Mouse (Mus musculus) Muller cell, postnatal 12 days (primary cell): ENCODE measurements around the gene Il18.

Experiments used
- DNase-seq: peaks from one replicate; pipeline ENCODE4 v3.0.0-alpha.2; 2015; ENCODE audit errors: inconsistent ontology term

Il18 gene

DNA sequence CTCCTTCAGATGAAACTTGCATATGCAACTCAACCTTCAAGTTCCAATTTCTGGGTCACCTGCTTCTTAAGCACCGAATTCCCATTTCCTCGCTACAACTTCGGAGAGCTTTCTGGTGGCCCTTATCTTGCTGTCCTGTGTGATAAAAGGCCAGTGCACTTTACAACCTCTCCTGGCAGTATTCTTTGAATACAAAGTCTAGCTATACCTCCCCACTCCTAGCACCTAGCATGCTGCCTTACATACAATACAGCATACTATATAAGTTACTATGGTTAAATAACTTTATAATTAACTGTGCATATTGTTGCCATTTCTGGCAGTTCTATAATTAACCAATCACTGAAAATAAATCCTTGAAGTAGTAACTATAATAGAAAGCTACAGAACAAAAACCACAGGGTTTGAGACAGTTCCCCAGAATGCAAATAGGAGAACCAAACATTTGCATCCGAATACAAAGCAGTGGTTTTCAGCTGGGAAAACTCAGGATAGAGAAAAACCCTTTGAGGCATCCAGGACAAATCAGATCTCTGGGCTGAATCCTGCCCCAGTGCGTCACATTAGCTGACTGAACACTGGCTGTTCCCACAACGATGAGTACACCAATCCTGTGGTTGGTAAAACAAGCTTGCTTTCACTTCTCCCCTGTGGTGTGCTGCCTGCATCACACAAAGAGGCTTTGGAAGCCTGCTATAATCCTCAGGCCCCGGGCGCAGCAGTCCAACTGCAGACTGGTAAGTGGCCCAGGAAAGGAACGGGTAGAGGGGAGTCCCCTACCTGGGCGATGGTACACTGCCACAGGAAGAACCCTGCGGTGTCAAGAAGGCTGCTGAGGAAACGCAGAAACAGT is at the start of gene Il18:
Gene Il18 (plus strand): TSS at position 587 of the 853 bp plus-strand sequence.
- DNase-seq: peak; percentile 88

DNA sequence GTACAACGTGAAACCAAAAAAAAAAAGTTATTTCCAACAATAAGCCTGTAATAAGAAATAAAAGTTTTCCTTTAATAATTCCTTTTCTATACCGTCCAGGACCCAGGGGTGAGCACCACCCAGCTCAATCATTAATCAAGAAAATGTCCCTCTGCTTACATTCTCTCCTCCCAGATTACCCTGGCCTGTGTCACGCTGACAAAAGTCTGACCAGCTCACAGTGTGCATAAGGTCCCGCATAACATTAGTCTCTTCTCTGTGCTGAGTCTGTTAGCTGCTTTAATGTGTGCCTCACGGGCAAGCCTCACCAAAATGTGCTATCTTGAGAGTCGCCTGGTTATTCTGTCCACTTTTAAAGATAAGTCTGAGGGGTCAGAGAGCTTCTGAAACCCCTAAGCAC is 49.2 kb upstream of the Il18 start:
- DNase-seq: no peak

DNA sequence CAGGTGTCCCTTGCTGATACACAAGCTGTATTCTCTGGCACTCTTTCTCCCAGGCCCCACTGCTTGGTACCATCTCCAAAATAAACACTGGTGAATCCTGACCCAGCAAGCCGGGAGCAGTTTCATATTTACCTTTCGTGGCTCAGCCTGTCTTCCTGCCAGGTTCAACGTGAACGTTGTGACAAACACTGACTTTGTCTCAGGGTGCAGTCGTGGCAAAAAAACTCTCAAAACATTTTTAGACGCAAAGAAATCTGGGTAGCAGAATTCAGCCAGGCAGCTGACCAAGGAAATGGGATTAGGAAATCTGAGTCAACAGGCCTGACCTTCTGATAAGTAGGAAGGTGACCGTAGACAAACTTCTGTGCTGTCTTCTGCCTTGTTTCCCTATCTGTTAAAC is 47.1 kb upstream of the Il18 start:
- no peak for DNase-seq

DNA sequence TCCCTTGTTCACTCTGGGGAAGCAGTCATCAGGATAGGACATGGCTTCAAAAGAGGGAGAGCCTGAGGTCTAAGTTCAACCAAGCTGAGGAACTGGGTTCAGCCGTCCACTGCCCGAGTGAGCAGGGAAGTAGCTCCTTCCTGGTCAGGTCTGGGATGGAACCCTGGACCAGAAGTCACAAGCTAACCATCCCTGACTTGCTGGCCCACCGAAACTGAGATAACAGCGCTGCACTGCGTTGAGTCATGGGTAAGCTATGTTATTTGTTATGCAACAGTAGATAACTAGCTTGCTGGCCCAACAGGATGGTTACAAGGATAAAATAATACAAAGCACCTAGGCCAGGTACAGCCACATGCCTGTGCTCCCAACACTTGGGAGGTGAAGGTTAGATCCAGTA is 39.2 kb upstream of the Il18 start:
- no peak for DNase-seq

DNA sequence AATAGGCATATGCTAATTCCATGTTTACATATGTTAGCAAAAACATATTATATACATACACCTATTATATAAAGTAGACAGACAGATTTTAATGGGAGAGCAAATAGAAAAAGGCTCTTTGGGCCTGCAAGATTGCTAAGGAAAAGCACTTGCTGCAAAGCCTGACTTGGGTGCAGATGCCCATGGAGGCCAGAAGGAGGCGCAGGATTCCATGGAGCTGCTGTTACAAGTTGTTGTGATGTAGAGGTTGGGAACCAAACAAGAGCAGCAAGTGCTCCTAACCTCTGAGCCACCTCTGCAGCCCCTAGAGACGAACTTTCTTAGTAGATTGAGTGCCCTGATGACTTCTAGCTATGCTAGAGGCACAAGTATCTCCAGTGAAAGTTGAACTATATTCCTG is 35.8 kb upstream of the Il18 start:
- no peak for DNase-seq

DNA sequence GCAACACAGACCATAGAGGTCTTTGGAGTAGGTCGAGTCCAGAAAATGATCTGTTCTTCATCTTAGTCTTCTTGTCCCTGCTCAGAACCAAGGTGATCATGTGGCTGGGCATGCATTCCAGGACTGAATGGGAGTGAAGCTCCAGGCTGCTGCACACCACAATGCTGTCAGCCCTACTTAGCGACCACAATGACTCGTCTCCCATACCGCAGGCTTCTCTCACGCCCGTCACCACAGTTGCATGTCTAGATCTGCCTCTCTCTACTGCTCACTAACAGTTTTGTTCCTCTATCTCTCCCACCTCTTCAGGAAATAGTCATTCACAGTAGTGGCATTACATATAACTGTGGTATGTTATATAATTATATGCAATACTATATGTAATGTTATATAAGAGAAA is 33.9 kb upstream of the Il18 start:
- DNase-seq: peak; percentile 40

DNA sequence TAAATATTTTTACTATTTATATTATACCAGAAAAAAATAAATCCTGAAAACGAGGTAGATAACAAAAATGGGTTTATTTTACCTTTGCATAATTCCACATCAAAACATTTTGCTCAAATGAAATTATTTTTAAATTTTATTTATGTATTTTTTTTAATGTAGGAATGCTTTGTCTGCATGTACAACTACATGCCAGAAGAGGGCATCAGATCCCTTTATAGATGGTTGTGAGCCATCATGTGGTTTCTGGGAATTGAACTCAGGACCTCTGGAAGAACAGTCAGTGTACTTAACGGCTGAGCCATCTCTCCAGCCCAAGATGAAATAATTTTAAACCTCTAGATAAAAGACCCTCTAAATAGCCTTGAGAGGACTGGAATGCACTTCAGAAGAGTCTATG is 33.1 kb upstream of the Il18 start:
- no peak for DNase-seq

DNA sequence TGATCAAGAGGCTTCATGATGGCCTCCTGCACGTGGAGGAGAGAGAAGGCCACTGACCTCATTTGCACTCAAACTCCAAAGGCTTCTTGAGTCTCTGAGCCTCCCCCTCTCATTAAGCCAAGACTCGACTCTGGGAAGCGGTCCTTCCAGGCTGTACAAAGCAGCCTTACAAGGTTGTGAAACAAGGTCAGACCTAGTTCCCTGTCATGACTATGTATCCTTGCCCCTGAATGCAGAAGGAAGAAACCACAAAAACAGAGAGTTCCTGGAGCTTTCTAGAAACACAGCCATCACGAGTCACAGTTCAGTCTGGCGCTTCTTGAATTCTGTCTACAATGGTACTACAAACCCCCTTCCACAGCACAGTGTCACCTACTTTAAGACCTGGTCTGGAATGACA is 32.1 kb upstream of the Il18 start:
- no peak for DNase-seq

DNA sequence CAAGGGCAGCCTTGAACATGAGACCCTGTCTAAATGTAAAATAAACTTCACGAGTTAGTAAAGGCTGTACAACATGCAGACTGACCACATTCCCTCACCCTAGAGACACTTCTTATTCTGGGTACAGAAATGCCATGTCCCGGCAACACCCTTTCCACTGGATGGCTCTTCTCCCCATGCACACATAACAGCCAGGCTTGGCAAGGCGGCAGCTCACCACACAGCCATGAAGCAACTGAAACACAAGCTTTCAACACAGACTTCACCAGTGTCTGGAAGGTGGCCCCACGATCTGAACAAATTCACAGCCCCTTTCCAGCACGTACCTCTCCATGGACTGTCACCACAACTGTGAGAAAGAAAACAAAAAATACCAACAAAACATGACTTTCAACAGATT is 29.7 kb upstream of the Il18 start:
- no peak for DNase-seq

DNA sequence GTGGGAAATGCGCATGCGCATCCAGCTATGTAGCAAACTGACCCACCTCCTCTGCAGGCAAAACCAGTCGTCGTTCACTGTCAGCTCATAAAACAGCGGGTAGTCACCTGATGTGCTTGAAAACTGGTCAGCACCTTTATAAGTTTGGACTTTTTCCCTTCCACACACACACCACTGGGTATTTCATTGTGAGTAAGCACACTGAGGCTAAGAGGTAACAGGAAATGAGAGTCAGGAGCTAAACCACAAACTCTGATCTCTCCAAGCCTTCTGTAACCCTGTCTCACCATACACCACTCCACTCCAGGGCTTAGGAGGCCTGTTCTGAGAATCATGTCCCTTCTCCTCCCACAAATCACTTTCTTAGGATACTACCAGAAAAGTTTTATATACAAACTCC is 29.0 kb upstream of the Il18 start:
- no peak for DNase-seq

DNA sequence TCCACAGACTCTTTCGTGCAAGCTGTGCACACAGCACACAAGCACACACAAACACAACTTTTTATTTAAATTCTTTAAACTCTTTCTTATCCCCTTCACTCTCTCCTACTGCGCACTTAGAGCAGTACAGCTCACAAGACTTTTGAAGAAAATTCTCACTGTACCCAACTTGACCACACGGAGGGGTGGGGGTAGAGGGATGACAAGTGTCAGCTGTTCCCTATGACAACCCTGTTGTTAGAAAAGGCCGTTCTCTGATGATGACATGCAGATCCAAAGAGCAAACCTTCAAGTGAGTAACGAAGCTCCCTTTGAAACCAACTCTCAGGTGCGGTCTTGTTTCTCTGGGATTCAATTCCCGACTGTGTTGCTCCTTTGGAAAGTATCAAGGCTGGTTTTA is 26.8 kb upstream of the Il18 start:
- DNase-seq: no peak

DNA sequence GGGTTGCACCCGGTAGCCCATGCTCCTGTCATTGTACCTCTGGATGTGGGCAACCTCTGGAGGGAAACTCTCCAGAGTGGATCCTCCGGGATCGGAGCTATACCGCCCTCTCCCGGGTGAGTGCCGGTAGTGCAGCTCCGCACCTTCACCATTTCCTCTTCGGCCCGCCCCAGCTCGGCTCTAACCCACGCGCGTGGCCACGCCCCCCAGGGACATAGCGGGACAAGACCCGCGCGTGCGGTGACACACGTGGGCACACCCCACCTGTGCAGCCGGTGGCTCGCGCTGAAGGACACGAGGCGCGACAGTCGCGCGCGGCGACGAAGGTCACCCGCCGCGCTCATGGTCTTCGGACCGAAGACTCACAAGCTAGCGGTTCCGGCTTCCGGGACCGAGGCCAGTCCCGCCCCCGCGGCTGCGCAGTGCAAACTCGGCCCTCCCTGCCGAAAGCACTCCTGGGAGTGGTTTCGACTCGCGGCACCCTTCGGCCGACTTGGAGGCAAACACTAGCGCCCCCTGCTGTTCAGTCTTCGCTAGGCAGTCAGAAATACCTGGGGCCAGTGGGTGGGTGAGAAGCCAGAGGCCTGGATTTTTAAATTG is 26.2 kb upstream of the Il18 start, which contains the start of gene Pts:
Gene Pts (minus strand): TSS at position 432 of the 600 bp plus-strand sequence.
- DNase-seq: peak; percentile 98

DNA sequence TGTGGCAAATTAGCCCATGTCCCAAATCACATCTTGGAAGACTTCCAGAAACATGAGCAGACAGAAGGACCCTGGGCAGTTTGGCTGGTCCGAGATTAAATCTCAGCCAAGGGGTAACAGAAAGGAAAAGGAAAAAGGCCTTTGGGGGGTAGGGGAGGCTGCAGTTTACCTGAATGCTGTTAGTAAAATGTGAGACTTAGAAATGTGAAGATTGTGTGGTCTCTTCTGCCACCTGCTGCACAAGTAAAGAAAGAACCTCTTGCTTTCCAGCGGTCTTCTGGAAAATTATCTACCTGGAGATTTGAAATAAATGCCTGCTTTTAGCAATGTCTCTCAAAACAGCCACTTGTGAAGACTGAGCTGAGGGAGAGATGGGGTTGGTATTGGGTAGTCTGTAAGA is 23.7 kb upstream of the Il18 start:
- DNase-seq: peak; percentile 32

DNA sequence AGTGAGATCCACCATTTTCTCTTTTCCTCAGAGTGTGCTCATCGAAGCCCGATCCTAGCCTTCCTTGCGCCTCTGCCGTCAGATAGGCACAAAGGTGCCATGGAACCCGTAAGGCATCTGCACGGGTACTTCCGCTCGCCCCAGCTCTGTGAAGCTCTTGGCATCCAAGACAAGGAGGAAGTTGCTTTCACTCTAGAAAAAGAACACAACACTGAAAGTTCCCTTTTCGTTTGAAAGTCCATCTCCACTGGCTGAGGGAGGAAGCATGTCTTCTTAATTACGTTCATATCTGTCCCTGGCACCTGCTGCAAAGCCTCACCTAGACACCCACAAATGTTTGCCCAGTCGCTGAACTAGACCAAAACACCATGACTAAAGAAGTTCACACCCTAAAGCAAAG is 21.3 kb upstream of the Il18 start:
- no peak for DNase-seq

DNA sequence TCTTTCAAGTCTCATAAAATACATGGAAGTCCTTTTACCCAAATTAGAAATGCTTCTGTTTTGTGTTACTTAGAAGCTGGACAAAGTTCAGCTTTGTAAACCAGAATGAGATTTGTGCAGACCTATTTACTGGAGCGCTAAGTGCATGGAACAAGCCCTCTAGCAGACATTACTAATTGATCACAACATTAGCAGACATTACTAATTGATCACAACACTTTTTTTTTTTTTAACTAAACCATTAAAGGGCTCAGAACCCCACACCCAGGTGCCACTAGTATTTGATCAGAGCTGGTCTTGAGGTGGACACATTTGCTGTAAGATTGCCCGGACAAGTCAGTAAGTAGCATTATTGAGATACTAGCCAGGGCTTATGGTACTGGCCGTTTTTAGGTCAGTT is 20.8 kb upstream of the Il18 start:
- DNase-seq: no peak

DNA sequence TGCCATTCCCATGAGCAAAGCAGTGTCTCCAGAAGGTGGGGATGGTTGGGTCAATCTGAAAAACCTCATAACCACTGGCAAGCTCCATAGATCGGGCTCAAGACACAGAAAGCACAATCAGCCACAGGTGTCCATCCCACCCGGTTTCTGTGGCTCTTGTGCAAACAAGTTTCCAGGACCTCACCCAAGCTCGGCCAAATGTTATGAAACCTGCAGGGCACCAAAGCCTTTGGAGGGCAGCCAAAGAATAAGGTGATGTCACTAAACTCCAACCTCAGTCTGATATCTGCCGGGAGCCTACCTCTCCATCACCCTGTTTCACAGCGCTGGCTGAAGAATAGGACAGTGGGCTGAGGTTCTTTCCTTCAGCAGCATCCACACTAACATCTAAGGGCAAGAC is 18.7 kb upstream of the Il18 start:
- DNase-seq: no peak

DNA sequence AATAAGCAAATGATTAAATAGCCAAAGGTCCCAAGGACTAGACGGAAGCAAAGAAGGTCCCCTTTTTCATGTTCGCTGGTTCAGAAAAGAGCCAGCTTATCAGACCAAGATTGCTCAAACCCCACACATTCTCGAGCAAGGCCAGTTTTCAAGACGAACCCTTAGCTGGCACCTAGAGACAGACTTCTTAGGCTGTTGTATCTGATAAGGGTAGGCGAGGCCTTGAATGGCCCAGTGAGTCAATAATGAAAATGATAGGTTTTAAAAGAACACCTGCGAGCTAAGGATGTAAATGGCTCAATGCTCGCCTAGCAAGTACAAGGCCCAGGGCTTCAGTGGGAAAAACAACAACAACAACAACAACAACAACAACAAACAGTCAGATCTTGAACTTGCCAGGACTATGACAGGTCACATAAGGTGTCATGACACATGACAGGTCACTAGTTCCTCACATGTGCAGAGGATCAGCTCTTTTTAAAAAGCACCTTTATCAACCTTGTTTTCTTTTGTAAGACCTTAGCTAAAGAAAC is 18.0 kb upstream of the Il18 start:
- DNase-seq: no peak

DNA sequence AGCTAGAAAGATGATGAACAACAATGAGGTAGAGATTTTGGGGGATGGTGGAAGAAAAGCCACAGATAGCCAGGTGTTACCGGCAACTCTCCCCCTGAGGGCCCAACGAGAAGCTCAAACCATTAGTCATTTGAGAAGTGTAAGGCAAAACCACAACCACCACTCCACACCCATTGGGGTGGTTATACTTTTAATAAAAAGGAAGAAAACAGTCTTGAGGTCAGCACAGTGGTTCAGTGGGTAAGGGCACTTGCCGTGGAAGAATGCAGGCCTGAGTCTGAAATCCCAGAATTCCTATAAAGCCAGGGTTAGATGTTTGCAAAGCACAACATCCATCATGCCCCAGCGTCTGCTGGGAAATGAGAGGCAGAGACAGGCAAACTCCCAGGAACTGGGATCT is 17.3 kb upstream of the Il18 start:
- no peak for DNase-seq

DNA sequence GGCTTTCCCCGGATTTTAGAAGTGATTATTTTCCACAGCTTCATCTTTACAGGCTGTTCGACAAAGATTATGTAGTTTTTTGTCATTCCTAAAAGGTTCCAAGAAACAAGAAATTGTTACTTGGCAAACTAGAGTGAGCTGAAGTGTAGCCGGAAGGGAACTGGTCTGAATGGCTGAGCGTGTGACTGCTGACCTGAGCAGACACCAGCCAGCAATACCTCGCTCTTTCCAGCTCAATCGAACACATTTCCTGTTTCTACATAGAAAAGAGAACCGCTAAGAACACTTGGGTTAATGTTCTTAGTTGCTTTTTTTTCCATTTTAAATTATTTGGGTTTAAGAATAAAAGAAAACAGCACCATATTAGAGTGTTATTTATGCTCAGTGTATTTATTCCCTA is 14.5 kb upstream of the Il18 start:
- no peak for DNase-seq

DNA sequence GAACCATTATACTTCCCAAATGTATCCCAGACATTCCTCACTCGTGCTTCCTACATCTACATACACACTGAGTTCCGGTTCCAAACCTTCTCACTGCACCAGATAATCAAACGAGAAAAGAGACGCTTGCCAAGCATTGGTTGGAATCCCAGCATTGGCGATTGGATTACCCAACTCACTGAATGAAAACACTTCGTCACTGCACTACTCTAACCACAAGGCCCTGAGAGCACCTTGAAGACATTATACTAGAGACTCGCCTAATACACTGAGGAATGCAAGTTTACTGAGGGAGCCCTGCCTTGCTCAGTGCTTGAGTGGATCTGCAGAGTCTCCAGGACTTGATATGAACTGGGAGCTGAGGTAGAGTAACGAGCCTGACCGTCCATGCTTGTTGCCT is 12.2 kb upstream of the Il18 start:
- no peak for DNase-seq

DNA sequence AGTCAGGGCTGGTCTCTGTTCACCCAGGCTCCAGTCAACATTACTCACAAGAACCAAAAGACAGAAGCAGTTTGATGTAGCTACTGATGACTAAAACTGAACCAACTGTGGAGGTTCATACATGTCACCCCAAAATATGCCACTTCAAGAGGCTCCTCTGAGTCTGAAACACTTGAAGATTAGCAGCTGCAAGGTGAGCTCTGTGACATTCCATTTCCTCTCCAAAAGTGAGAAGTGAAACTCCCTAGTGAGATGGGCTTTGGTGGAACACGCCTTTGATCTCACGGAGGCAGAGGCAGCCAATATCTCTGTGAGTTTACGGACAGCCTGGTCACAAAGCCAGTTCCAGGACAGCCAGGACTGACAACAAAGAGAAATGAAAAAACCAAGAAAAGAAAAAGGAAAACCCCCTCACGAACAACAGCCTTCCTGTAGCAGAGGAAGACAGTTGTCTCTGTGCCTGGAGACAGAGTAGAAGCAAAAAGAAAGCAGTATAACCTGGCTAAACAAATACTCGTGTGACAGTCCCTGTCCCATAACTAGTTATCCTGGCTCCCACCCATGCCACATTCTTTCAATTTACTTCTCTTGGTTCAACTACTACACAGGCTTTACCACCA is 6.7 kb upstream of the Il18 start:
- no peak for DNase-seq

DNA sequence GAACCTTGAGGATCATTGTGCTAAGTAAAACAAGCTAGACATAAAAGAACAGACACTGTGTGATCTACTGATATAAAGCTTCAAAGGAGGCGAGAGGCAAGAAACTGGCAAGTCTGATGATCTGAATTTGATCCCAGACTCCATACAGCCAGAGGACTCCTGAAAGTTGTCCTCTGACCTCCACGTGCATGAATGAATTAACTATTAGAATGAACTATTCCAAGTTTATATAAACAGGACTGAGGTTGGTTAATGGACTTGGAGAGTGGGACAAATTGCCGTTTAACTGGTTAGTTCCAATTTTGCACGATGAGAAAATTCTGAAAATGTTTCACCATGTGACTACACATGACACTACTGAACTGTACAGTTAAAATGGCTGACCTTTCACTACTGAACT is 5.7 kb upstream of the Il18 start:
- no peak for DNase-seq

DNA sequence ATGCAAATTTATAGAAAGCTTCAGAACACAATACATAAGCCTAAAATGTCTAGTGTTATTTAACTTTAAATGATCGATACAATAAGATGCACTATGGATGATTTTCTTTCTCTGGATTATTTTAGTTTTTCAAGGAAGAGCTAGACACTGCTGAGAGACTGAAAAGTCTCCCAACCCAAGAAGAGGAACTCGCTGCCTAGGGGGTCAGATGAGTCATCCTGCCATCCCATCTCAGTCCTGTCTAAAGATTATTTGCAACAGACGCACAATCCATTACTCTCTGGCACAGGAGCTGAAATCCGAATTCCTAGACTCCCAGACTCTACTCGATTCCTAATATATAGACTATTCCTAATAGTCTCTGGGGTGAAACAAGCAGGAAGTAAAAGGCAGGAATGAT is 2.4 kb upstream of the Il18 start:
- no peak for DNase-seq
